Comparison of ENCODE assay signal across 16 mouse cellular contexts in the genomic region with DNA sequence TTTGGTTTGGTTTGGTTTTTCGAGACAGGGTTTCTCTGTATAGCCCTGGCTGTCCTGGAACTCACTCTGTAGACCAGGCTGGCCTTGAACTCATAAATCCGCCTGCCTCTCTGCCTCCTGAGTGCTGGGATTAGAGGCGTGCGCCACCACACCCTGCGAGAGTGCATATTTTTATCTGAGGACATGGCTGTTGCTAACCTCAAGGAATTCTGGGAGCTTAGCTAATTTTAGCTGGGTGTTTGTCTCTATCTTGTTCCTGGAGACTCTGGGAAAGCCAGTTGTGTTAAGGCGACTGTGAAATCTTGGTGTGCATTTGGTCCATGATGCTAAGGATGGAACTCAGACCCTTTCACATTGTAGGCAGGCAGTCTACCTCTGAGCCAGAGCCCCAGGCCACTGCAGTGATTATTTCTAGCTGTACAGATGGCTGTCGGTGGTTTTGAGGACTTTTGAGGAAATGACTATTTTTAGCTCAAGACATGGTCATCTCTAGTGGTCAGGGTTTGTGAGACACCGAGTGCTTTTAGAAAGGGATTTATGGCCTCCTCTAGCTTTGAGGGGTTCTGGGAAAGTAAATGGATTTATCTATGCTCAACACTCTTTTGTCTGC. TPM values are rescaled to one million over a fixed set of nuclear protein-coding genes. Genes with fewer than 3 reads are reported as not detected.
A peak's percentile ranks its signal among the peaks of the same experiment; 100 is the strongest.
DNase-seq lines count a peak whose midpoint lies in the region; ATAC-seq and TF ChIP-seq lines count a peak whose summit lies in the region.
"Had no signal": no experiment of that assay in that cellular context is flagged by ENCODE, and none has a peak within 500 bp of the region (broad histone marks: within the 10 kb centered on the region; RNA-seq: fewer than 3 reads in every experiment).

No protein-coding gene starts in this region.

- peak overlapping the region; percentile 95 for H3K27ac ChIP-seq in bone marrow macrophage, adult 2 months (ENCODE audit: insufficient read depth, low read depth, low read length)
- peak overlapping the region; percentile 57 for H3K27ac ChIP-seq in heart, postnatal 0 days (ENCODE audit: low read depth)
- H3K27ac ChIP-seq in liver, embryonic 12.5 days: no peak overlapping the region
- H3K27ac ChIP-seq: embryonic facial prominence, embryonic 12.5 days; hindbrain, embryonic 10.5 days; limb, embryonic 15.5 days; midbrain, embryonic 12.5 days; neural tube, embryonic 15.5 days; stomach, embryonic 15.5 days had no signal

- H3K27me3 ChIP-seq in heart, postnatal 0 days (ENCODE audit: control insufficient read depth, insufficient read depth, low read length): 0 out of 2 replicates have a peak, but pooled peaks cover 11% of the 10 kb centered on the region
- peaks cover 40% of the 10 kb centered on the region for H3K27me3 ChIP-seq in liver, embryonic 12.5 days (replicated peaks)

- no peaks in the 10 kb centered on the region for H3K36me3 ChIP-seq in heart, postnatal 0 days (replicated peaks; ENCODE audit: control insufficient read depth, insufficient read depth, low read length)
- no peaks in the 10 kb centered on the region for H3K36me3 ChIP-seq in liver, embryonic 12.5 days
- H3K36me3 ChIP-seq: embryonic facial prominence, embryonic 12.5 days; limb, embryonic 15.5 days; stomach, embryonic 15.5 days had no signal

- TF ChIP-seq POLR2A in bone marrow macrophage, adult 2 months (IDR thresholded peaks at IDR 0.05; ENCODE audit: borderline replicate concordance, low read depth, low read length): no peak

- peak; percentile 45 to 52 for DNase-seq in heart, adult 18-20 months
- no peak for DNase-seq in heart, postnatal 25 days (ENCODE audit: low spot score)
- DNase-seq in heart, adult 9 months (ENCODE audit: low spot score in 2 of 2): peak; percentile 17 to 37
- DNase-seq in heart, postnatal 0 days (ENCODE audit: low spot score): peak; percentile 62
- DNase-seq in retina, postnatal 1 day: no peak
- DNase-seq: kidney, adult 18-20 months; kidney, postnatal 25 days; lung, adult 18-20 months had no signal

- TF ChIP-seq EP300 in heart, postnatal 0 days (IDR thresholded peaks at IDR 0.05; ENCODE audit: low read depth): no peak

- no peaks in the 10 kb centered on the region for H3K9me3 ChIP-seq in heart, postnatal 0 days (replicated peaks; ENCODE audit: control insufficient read depth, low read length)
- H3K9me3 ChIP-seq in liver, embryonic 12.5 days (replicated peaks): no peaks in the 10 kb centered on the region; the same call in 1 of the 2 replicates
- H3K9me3 ChIP-seq: embryonic facial prominence, embryonic 12.5 days; hindbrain, embryonic 10.5 days; limb, embryonic 15.5 days; midbrain, embryonic 12.5 days; neural tube, embryonic 15.5 days; stomach, embryonic 15.5 days had no signal

- H3K4me2 ChIP-seq in heart, postnatal 0 days (ENCODE audit: low read depth, low read length): no peak overlapping the region
- H3K4me2 ChIP-seq in liver, embryonic 12.5 days: no peak overlapping the region
- H3K4me2 ChIP-seq: embryonic facial prominence, embryonic 12.5 days; limb, embryonic 15.5 days; midbrain, embryonic 12.5 days; neural tube, embryonic 15.5 days; stomach, embryonic 15.5 days had no signal

- 23% methylated on average over 8 of the region's 8 CpGs for WGBS in heart, postnatal 0 days
- WGBS in liver, embryonic 12.5 days (ENCODE audit: insufficient replicate concordance): 38% methylated on average over 8 of the region's 8 CpGs

- H3K4me3 ChIP-seq in bone marrow macrophage, adult 2 months (ENCODE audit: insufficient read depth, low read length): no peak overlapping the region
- no peak overlapping the region for H3K4me3 ChIP-seq in heart, postnatal 0 days (ENCODE audit: low read depth, low read length)
- H3K4me3 ChIP-seq in liver, embryonic 12.5 days: no peak overlapping the region
- H3K4me3 ChIP-seq: embryonic facial prominence, embryonic 12.5 days; hindbrain, embryonic 10.5 days; limb, embryonic 15.5 days; midbrain, embryonic 12.5 days; neural tube, embryonic 15.5 days; stomach, embryonic 15.5 days had no signal

- no peak for TF ChIP-seq CTCF in bone marrow macrophage, adult 2 months (IDR thresholded peaks at IDR 0.05; ENCODE audit: low read depth, low read length)
- TF ChIP-seq CTCF in heart, postnatal 0 days (IDR thresholded peaks at IDR 0.05; ENCODE audit: low read depth): no peak

- peak; percentile 75 for ATAC-seq in heart, postnatal 0 days (ENCODE audit: insufficient read depth, low read depth)
- ATAC-seq in liver, embryonic 12.5 days: no peak

- intact Hi-C loops in heart, postnatal 25 days (cut with DNase I): loop anchor here (5.0 kb wide), 1 partner anchor 179 kb away; no protein-coding TSS in a partner anchor

- no peak overlapping the region for H3K9ac ChIP-seq in heart, postnatal 0 days (replicated peaks; ENCODE audit: low read depth, low read length)
- H3K9ac ChIP-seq in liver, embryonic 12.5 days: no peak overlapping the region
- H3K9ac ChIP-seq: embryonic facial prominence, embryonic 12.5 days; limb, embryonic 15.5 days; neural tube, embryonic 15.5 days; stomach, embryonic 15.5 days had no signal

- peaks cover 37% of the 10 kb centered on the region for H3K4me1 ChIP-seq in bone marrow macrophage, adult 2 months (ENCODE audit: control insufficient read depth, insufficient read depth, low read length)
- peaks cover 4% of the 10 kb centered on the region; the same call in 1 of the 2 replicates for H3K4me1 ChIP-seq in heart, postnatal 0 days (ENCODE audit: control insufficient read depth, insufficient read depth)
- H3K4me1 ChIP-seq in liver, embryonic 12.5 days: no peaks in the 10 kb centered on the region
- H3K4me1 ChIP-seq: embryonic facial prominence, embryonic 12.5 days; stomach, embryonic 15.5 days had no signal

RNA-seq across cellular contexts. Expression of gene Meis3, which starts 18.7 kb away (rescaled TPM):
- total RNA-seq in heart, adult 18-20 months (2021): 1 to 10 TPM; 4.8 to 6.1 TPM
- 1 to 10 TPM; 4.4 to 5.3 TPM for total RNA-seq in heart, postnatal 25 days (2021)
- polyA plus RNA-seq in bone marrow macrophage, adult 2 months (2012; ENCODE audit: insufficient read depth, insufficient read length, missing spikeins): 16.1 and 20.3 TPM in 2 replicates
- total RNA-seq in heart, postnatal 0 days (2014; rRNA removed; ENCODE audit: low replicate concordance): 8.1 and 9.3 TPM in 2 replicates
- polyA plus RNA-seq in heart, postnatal 0 days (2015; fragmentation: Nextera tagmentation; extraction: Ambion mirVana): 7.7 and 9.1 TPM in 2 replicates
- 4.4 and 5.7 TPM in 2 replicates for polyA plus RNA-seq in liver, embryonic 12.5 days (2016; fragmentation: Nextera tagmentation; extraction: Ambion mirVana)

RNA-seq across cellular contexts. Expression of gene Slc8a2, which starts 26.6 kb away (rescaled TPM):
- total RNA-seq in heart, adult 18-20 months (2021): under 1 TPM; 0.72 to 0.85 TPM
- under 1 TPM; 0.68 to 0.70 TPM for total RNA-seq in heart, postnatal 25 days (2021)
- not detected in 2 replicates for polyA plus RNA-seq in bone marrow macrophage, adult 2 months (2012; ENCODE audit: insufficient read depth, insufficient read length, missing spikeins)
- 0.57 and 1.2 TPM in 2 replicates for total RNA-seq in heart, postnatal 0 days (2014; rRNA removed; ENCODE audit: low replicate concordance)
- 0.03 and 0.05 TPM in 2 replicates for polyA plus RNA-seq in heart, postnatal 0 days (2015; fragmentation: Nextera tagmentation; extraction: Ambion mirVana)
- not detected in 2 replicates for polyA plus RNA-seq in liver, embryonic 12.5 days (2016; fragmentation: Nextera tagmentation; extraction: Ambion mirVana)

RNA-seq across cellular contexts. Expression of gene Kptn, which starts 36.5 kb away (rescaled TPM):
- 10 to 100 TPM; 19.0 to 21.0 TPM for total RNA-seq in heart, adult 18-20 months (2021)
- total RNA-seq in heart, postnatal 25 days (2021): 10 to 100 TPM; 22.9 to 24.3 TPM
- polyA plus RNA-seq in bone marrow macrophage, adult 2 months (2012; ENCODE audit: insufficient read depth, insufficient read length, missing spikeins): 11.8 and 13.1 TPM in 2 replicates
- 40.1 and 45.1 TPM in 2 replicates for total RNA-seq in heart, postnatal 0 days (2014; rRNA removed; ENCODE audit: low replicate concordance)
- 26.2 and 27.1 TPM in 2 replicates for polyA plus RNA-seq in heart, postnatal 0 days (2015; fragmentation: Nextera tagmentation; extraction: Ambion mirVana)
- polyA plus RNA-seq in liver, embryonic 12.5 days (2016; fragmentation: Nextera tagmentation; extraction: Ambion mirVana): 13.4 and 15.0 TPM in 2 replicates

RNA-seq across cellular contexts. Expression of gene Napa, which starts 58.0 kb away (rescaled TPM):
- total RNA-seq in heart, adult 18-20 months (2021): 10 to 100 TPM; 88.7 to 99.1 TPM
- 10 to 100 TPM; 82.8 to 83.3 TPM for total RNA-seq in heart, postnatal 25 days (2021)
- polyA plus RNA-seq in bone marrow macrophage, adult 2 months (2012; ENCODE audit: insufficient read depth, insufficient read length, missing spikeins): 187 and 189 TPM in 2 replicates
- 259 and 452 TPM in 2 replicates for total RNA-seq in heart, postnatal 0 days (2014; rRNA removed; ENCODE audit: low replicate concordance)
- polyA plus RNA-seq in heart, postnatal 0 days (2015; fragmentation: Nextera tagmentation; extraction: Ambion mirVana): 144 and 154 TPM in 2 replicates
- polyA plus RNA-seq in liver, embryonic 12.5 days (2016; fragmentation: Nextera tagmentation; extraction: Ambion mirVana): 163 and 165 TPM in 2 replicates

Comparison
In these comparisons a context has a peak if more than half of its experiments do, and no peak if none do; other contexts are left out.
1. DNase-seq: peak in heart, adult 18-20 months (2 of 2), heart, adult 9 months (2 of 2) and heart, postnatal 0 days (single experiment); none in heart, postnatal 25 days (single experiment) and retina, postnatal 1 day (single experiment).